Mouse (Mus musculus) CH12F3 (cell line): ENCODE data around the gene Ehbp1l1.

ENCODE experiments used
- in situ Hi-C: fragments of 300-500 bp; cut with MboI; formaldehyde crosslinking; loops from 2 replicates; pipeline ENCODE4 v1.14.3; 2020; ENCODE audit warnings: low sequenced_read_pairs

Ehbp1l1 gene

DNA sequence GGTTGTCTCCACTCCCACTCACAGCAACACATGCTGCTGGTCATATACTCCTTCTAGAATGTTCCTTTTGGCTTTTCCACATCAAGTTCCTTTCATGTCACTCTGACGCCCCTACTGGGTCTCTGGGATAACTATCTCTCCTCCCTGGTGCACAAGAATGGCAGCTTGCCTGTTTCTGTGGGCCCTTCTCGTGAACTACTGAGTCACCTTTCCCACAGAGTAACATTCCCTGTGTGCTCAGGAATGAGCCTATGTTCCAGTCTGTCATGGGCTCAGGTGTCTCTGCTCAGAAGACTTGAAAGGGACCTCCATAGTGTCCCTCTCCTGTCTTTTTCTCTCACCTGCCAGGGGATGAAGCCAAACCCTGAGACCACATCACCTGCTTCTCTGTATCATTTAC lies 13.3 kb upstream of the Ehbp1l1 start:
- in situ Hi-C loops, result no loop called here

DNA sequence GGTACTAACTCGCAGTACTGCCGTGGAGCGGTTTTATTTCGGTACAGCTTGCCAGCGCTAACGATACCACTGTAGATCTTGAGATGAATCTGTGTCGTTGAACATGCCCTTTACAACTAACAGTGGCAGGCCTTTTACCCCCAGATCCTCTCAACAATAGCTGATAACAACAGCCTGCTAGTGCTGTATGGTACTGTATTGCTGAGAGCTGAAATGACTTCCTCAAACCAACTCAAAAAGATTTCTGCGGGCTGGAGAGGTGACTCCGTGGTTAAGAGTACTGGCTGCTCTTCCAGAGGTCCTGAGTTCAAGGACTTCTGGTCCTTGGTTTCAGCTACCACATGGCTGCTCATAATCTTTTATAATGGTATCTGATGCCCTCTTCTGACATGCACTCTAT lies 8.2 kb upstream of the Ehbp1l1 start:
- in situ Hi-C loops, result no loop called here

DNA sequence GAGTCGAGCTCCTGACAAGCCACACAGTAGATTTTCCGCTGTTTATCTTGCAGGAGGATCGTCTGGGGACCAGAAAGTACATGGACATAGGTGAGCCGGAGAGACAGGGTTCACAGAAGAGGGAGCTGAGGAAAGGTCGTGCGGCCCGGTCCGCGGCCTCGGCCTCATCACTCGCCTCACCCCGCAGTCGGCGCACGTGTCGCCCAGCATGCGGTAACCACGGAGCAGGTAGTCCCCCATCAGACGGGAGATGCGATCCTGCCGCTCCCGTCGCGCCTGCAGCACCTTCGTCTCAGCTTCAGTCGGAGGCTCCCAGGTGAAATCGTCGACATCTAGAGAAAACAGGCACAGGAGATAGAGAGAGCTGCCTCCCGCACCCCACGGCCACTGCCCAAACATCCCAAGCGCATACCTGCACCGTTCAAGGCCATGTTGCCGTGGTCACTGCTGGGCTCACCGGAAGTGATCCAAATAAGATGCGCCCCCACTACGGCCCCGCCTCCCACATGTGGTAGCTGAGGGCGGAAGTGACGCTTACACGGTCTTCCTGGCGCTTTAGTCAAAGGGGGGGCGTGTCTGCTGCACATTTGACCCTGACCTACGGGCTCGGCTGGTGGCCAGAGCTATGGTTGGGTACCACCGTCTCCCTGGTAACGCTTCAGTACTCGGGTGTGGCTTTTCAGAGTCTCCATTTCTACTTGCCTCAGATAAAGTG lies 5.3 kb upstream of the Ehbp1l1 start:
- in situ Hi-C loops, result no loop called here

DNA sequence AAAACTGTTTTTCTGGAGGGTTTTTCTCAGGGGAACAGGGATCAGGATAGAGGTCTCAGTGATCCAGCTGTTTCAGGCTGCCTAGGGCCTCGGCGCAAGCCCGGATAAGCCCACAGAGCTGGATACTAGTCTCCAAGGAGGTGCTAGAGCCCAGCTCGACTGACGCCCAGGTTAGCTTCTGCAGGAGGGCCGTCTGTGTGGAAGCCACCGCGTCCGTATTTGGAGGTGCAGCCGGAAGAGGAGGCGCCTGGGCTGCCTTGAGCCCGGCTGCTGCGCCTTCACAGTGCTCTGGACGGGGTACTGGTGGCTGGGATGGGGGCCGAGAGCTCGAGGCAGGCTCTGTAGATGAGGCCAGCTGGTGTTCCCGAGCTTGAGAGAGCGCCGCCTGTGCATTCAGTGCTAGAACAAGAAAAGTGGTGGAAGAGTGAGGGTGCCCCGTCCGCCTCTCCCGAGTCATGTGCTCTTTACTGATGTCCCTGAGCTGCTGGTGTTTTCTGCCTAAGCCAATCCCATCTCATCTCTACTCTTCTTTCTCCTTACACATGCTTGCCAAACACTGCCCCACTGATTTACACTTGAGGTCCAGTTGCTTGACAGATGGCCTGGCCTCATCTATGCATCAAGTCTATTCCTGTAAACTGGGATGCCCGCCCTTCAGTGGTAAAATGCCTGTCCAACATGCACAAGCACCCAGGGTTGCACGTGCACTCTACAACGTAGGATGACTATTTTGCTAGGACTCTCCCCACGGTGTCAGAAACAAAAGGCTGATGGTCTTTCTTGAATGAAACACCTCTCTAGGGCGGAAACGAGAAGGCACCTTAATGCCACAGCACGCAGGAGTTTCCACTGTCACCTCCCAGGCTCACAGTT lies 4.4 kb upstream of the Ehbp1l1 start:
- in situ Hi-C loops, result no loop called here

DNA sequence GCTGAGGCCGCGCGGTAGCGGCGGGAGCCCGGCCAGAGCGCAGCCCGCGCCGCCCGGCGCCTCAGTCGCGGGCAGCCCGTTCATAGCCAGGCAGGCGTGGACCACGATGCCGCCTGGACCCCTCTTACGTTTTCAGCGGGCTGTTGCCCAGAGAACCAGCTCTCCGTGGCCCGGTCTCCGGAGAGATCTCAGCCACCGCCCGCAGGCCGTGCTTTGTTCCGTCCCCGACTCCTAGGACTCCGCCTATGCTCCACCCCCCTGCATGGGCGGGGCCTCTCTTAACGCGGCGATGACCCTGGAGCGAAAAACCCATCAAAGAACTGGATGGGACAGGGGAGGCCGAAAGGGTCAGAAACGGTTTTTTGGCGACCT lies 3.3 kb upstream of the Ehbp1l1 start, which contains the start of gene Fam89b:
Fam89b (minus strand) TSS at position 210 of the 372 bp plus-strand sequence.
- in situ Hi-C loops, result no loop called here

DNA sequence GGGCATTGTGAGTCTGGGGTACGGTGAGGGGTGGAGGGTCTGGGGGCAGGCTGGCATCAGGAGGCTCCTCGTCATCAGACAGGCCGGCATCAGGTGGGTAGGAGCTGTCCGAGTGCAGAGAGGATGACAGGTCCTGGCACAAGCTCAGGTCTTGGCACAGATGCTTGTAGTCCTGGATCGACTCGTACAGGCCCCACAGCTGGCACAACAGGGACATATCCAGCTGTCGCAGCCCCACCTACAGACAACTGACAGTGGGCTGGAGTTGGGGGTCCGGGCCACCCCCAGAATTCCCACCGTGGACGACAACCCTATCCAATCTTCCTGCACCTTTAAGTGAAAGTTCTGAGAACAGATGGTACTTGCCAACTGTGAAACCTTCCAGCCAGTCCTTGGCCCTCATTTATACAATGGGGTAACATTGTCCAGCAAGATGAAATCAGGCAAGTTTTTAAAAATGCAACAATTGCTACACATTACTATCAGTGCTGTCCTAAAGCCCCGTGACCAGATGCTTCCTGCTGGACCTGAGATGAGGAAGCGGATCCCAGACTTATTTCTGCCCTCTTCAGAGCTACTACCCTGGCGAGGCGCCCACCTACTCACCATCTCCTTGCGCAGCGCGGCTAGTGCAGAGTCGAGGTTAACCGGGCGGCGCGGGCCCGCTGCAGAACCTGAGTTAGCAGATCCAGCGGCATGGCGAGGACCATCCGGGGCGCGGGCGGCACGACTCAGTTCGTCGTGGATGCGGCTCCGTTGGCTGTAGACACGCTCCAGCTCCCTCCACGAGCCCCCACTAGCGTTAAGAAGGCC lies 2.7 kb upstream of the Ehbp1l1 start:
- in situ Hi-C loops, result no loop called here

DNA sequence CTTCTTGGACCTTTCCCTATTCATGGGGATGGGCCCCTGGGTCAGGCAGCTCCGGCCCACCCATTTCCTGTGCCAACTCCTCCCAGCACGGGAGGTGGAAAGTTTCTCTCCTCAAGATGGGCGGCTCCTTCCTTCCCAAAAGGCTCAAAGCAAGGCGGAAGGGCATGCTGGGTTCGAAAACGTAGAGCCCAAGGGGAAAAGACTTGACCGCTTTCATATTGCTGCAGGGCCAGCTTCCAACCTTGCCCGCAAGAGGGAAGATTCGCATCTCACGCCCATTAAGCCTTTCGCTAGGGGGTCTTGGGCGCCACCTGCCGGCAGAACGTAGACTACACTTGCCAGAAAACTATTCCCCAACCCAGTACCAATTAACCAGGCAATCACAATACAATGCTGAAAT lies 1.6 kb upstream of the Ehbp1l1 start:
- in situ Hi-C loops, result no loop called here

DNA sequence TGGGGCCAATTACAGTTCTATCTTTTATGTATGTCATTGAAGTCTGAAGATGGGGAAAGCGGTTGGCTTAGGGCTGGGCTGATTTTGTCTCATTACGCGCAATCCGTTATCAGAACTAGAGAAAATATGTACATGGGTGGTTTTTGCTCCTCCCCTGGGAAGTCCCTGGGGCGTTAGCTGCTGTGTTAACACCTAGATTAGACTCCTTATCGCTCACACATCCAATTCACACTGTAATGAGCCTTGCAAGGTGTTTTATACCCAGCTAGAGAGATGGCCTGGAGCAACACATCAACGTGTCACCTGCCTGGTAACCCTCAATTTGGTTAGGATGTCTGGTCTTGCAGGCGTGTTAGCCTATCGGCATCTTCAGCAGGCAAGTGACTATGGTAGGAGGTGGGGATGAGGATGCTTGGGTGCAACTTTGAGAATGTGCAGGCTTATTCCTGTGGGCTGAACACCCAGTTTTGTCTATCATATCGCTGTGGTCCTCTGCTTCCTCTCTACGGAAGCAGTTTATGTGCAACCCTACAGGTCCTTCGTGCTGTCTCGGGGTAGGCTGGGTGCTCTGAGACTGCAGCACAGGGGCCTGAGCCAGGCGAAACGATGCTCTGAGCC lies 953 bp upstream of the Ehbp1l1 start:
- in situ Hi-C loops, result no loop called here

DNA sequence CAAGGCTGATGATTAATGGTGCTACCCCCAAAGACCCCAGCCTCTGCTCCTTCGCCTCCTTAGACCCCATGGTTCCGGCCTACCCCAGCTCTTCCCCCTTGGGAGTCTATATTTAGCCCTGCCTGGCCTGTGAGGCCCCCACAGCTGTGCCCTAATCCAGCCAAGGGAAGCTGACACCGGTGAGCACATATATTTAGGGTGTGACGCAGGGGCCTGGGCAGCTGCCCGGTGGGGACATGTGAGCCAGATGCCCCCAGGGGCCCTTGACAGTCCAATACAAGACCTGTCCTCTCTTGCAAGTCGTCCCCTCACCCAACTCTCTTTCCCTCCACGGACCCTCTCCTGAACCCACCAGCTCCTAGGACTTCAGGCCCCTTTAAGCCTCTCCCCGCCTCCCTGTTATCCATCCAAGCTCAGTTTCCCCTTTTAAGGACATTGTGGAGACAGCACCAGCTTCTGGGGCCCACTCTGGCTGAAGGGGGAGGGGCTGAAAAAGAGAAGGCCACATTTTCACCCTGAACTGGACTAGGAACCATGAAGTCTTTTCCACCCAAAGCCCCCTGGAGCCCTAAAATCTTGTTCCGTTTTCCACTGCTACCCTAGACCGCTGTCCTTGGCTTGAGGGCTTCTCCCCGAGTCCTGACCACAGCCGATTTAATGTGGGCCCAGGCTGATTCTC lies 949 bp downstream of the Ehbp1l1 start:
- in situ Hi-C loops, result no loop called here

DNA sequence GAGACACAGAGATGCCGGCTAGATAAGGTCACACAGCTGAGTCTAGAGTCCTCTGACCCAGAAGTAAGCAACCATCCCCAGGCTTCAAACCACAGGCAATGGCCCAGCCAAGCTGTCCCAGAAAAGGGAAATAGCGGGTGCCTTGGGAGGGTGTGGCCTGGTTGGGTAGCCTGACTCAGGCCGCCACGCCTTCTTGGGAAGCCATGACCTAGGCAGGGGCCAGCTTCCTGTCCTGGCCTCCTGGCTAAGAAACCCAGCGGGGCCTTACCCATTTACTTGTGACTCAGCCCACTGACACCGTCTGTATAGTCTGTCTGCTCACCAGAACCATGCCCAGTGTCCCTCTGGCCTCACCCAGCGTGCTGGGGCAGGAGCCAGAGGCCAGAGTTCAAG lies 1.6 kb downstream of the Ehbp1l1 start:
- in situ Hi-C loops, result no loop called here

DNA sequence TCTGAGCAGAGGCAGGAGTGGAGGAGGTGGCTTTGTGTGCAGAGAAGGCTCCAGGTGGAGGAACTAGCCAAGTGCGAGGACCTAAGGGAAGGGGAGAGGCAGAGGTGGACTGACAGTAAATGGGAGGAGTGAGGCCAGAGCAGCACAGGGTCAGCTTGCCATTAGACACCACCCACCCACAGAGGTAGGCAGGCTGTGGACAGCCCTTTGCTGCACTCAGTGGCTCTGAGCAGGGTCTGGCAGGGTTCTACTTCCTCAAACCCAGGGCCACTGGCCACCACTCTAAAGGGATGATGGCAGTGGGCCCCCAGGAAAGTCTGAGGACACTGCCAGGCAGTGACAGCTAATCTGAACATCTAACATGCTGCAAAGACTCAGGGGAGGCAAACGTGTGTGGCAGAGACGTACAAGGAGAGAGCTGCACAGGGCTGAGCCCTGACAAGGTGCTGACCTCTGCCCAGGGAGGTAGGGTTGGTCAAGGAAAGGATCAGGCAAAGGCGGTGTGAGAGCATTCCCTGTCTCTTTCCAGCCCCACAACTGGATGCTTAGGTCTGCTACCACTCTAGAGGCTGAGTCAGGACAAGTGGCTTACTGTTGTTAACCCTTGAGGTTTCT lies 2.1 kb downstream of the Ehbp1l1 start:
- in situ Hi-C loops, result no loop called here

DNA sequence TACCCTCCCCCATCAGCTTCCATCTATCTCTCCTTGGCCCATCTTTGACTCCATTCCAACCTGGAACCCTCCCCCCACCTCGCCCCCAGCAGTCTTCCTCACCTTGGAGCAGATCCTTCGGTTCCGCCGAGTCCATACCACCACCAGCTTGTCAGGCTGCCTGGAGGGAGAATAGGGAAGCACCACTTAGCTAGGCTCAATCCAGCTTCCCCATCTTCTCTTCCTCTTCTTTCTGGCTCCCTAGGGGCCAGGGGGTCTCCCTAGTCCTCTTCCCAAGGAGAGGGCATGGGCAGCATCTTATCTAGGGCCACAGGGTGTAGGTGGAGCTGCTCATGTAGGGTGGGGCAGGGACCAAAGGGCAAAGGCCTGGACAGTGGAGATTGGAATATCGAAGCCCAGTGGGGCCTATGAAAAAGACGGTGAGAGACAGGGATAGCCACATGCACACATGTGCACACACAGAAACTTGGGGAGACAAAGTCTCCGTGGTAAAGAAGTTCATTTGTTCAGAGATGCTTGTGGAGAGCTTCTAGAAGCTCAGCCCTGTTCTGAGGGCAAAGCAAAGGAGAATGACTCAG lies 3.2 kb downstream of the Ehbp1l1 start:
- in situ Hi-C loops, result no loop called here

DNA sequence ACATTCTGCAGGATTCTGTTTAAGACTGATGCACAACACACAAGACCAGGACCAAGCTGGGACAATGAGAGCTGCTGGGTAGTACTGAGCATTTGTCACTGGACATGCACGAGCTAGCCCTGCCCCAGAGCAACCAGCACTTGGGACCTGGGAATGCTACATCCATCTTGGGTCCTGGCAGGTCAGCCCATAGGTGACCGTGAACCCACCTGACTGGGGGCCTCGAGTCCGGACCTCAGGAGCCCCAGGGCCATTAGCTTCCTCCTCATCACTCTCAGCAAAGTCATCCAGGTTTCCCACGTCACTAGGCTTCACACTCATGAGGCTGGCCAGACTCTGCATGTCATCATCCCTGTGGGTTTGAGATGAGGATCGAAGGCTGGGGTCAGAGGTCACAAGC lies 4.9 kb downstream of the Ehbp1l1 start:
- in situ Hi-C loops, result no loop called here

DNA sequence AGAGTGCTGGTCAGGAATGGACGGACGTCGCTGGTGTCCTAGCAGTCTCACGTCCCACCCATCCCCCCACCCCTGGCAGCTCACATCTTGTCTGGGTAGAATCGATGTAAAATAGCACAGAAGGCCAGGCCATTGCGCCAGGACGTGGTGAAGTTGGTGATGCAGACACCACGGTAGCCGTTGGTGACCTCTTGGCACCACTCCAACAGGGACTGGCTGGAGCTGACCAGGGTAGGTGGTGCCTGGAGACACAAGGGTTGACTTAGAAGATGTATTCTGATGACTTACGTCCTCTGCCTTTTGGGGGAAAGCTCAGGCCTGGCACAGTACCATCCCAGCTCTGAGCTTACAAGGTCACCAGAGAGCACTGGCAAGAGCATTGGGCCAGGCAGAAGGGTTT lies 9.2 kb downstream of the Ehbp1l1 start:
- in situ Hi-C loops, result no loop called here

DNA sequence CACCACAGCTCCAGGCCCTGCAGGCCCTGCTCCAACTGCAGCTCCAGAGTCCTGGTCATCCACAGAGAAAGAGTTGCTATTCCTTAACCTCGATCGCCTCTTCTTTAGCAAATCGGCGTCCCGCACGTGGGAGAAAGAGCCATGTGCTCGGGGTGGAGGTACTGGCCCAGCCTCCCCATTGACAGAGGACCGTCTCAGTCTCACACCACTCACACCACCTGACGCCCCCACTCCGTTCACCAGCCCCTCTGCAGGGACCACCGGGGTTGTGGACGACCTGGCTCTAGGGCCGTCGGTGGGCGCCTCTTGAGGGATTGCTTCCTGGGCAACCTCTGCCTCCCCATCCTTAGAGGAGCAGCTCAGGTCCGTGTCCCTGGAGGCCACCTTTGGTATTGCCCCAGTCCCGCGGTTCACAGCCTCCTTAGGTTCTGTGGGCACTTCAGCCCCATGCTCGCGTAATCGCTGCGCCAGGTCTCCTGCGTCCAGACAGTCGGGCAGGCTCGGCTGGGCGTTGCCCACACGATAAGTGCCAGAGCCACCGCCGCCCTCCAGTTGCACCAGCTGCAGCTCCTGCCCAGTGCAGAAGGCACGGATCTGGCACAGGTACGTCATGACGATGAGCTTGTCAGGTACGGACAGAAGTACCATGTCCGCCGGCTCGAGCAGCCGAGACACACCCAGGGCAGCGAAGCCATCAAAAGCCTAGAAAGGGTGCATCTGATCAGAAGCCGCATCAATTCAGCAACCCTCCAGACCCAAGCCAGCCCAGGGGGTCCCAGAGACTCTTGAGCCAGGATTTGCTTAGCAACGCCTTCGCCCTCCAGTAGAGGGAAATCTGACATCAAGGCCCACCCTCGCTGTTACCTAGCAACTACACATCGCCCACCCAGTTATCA lies 10.1 kb downstream of the Ehbp1l1 start:
- in situ Hi-C loops, result no loop called here

DNA sequence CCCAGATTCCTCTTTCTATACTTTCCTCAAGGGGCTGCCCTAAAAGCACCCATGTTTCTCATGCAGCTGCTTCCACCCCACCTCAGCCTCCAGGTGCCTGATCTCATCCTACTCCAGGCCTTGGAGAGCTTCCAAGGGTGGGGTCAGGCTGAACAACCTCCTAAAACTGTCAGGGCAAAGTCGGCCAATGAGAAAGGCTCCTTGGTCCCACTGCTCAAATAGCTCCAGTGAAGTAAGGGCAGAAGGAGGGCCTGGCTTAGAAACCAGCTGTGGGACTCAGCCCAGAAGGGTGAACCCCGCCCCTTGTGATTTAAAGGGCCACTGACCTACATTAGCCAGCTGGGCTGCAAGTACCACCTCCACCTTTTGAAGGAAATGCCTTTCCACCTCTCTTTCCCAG lies 12.4 kb downstream of the Ehbp1l1 start:
- in situ Hi-C loops, result no loop called here

DNA sequence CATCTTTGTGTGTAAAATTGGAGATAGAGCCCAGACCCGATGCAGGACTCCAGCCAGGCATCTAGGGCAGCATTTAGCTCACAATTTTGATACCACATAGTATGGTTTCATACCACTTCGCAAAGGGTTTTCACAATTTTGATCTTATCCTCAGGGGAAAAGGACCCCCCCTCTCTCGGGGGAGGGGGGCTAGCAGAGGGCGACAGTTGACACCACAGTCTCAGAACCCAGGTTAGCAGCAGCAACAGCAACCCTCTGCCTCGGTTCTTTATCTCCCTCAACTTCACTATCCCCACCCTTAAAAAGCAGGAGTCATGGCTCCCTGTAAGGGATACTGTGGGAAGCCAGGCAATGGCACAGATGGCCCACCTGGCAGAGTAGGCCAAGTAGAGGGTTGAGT lies 12.9 kb downstream of the Ehbp1l1 start:
- in situ Hi-C loops, result no loop called here

DNA sequence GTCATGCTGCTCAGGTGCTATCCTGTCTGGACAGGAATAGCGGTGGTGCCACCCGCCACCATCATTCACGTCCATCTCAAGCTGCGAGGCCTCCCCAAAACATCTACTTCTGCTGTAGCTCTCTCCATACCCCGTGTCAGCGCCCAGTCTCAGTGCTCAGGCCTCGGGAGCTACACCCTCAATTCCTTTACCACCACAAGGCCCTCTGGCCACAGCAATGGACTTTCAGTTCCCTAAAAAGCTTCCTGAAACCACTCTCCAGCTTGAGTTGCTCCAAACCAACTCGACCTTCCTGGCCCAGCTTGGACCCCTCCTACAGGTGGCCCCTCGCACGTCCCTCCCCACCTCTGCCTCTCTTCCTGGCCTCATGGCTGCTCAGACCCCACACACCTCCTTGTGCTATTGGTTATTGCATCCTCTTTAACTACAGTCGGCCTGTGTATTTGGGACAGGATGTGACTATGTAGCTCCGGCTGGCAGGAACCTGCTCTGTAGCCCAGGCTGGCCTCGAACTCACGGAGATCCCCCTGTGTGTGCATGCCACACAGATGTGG lies 14.1 kb downstream of the Ehbp1l1 start:
- in situ Hi-C loops, result no loop called here
